Mouse (Mus musculus): ENCODE data around the gene Brdt.

GRCm38 (mm10) chr5:107287254-107287907 lies 43.6 kb upstream of the Brdt start:
- TF ChIP-seq CTCF (IDR thresholded peaks at IDR 0.05; ENCODE audit: extremely low read depth, insufficient read length, insufficient replicate concordance, low read depth, low read length) (no peak), POLR2A (IDR thresholded peaks at IDR 0.05; ENCODE audit: low read depth, low read length) (no peak)

Data from small intestine, adult 2 months (tissue).